Mouse (Mus musculus): ENCODE data around the gene Tbc1d2b.

GRCm38 (mm10) chr9:90297637-90298036, 27.0 kb upstream of the Tbc1d2b start:
- TF ChIP-seq TAL1 (IDR thresholded peaks at IDR 0.05; ENCODE audit: low read length) (no peak), GATA1 (IDR thresholded peaks at IDR 0.05; ENCODE audit: low read length) (no peak)

Measured in erythroblast, embryonic 14.5 days (primary cell).